Mouse (Mus musculus) stomach, postnatal 0 days (tissue): ENCODE results near the gene Il18. TPM values are rescaled to one million over a fixed set of nuclear protein-coding genes. Genes with fewer than 3 reads are reported as not detected.
"Not testable (repeated sequence)": the region's sequence is repeated elsewhere in the genome, so short reads cannot be mapped to it uniquely, and the experiment has no call there.

ENCODE experiments used
- ATAC-seq: fragments of 200-750 bp; cut with Nextera tagmentation; 2 replicates; pipeline ENCODE4 v1.8.0; 2017; ENCODE audit not compliant: low FRiP score, low TSS enrichment
- DNase-seq: peaks from one replicate; pipeline ENCODE4 v3.0.0-alpha.2; 2016; ENCODE audit warnings: low spot score
- H3K27ac ChIP-seq: fragments of 300-500 bp; sonication (generic); replicated peaks from 2 replicates; pipeline ENCODE4 v1.5.1; 2014; ENCODE audit warnings: mild to moderate bottlenecking, control low read depth
- H3K27me3 ChIP-seq: fragments of 300-500 bp; sonication (generic); 2 replicates; pipeline ENCODE4 v1.6.1; 2014; ENCODE audit warnings: low read length; ENCODE audit not compliant: control insufficient read depth, insufficient read depth
- H3K36me3 ChIP-seq: fragments of 300-500 bp; sonication (generic); 2 replicates; pipeline ENCODE4 v1.6.1; 2014; ENCODE audit warnings: low read length, mixed read lengths; ENCODE audit not compliant: control insufficient read depth, insufficient read depth
- H3K4me1 ChIP-seq: fragments of 300-500 bp; sonication (generic); replicated peaks from 2 replicates; pipeline ENCODE4 v1.6.1; 2014; ENCODE audit warnings: antibody characterized with exemption; ENCODE audit not compliant: control insufficient read depth, insufficient read depth
- H3K4me2 ChIP-seq: fragments of 300-500 bp; sonication (generic); replicated peaks from 2 replicates; pipeline ENCODE4 v1.6.1; 2014; ENCODE audit warnings: low read depth, mild to moderate bottlenecking, control low read depth, moderate library complexity
- H3K4me3 ChIP-seq: fragments of 300-500 bp; sonication (generic); 2 replicates; pipeline ENCODE4 v1.5.1; 2014; ENCODE audit warnings: low read depth, low read length, control low read depth
- H3K9ac ChIP-seq: fragments of 300-500 bp; sonication (generic); 2 replicates; pipeline ENCODE4 v1.6.1; 2014; ENCODE audit warnings: mild to moderate bottlenecking, low read length, control low read depth, mixed read lengths
- H3K9me3 ChIP-seq: fragments of 300-500 bp; sonication (generic); 2 replicates; pipeline ENCODE4 v1.6.1; 2016; ENCODE audit warnings: low read length; ENCODE audit not compliant: control insufficient read depth
- CTCF ChIP-seq: IDR thresholded peaks from 2 replicates; pipeline ENCODE4 v1.5.1; 2016; ENCODE audit warnings: antibody characterized with exemption, low read depth, mild to moderate bottlenecking, moderate library complexity
- EP300 ChIP-seq: optimal IDR thresholded peaks from 2 replicates; pipeline ENCODE3; 2016; ENCODE audit warnings: antibody characterized with exemption
- WGBS: fragments of 180-500 bp; shearing (Covaris S2); extraction: QIAGEN DNeasy Blood & Tissue Kit; methylation state at CpG from one replicate; pipeline ENCODE4 v1.1.7; 2014; 5-methylcytosine and 5-hydroxymethylcytosine counted together
- polyA plus RNA-seq: library from polyadenylated mRNA; unstranded; fragments of >200 nt; fragmentation: Nextera tagmentation; extraction: Ambion mirVana; gene quantifications from 2 replicates; pipeline ENCODE4 v1.2.1, GENCODE M21; 2015

Il18 gene
- polyA plus RNA-seq, 1 experiment from 2014 or later = 290 TPM

GRCm38 (mm10) chr9:50616161-50616560 lies 61.5 kb downstream of the Il18 start:
- peak overlapping the region; percentile 99 for H3K27ac ChIP-seq

GRCm38 (mm10) chr9:50616766-50617603 lies 62.4 kb downstream of the Il18 start, which contains the start of the genes Pih1d2 and Nkapd1:
Gene Pih1d2 (plus strand): TSS chr9:50617321.
Gene Nkapd1 (minus strand): TSS chr9:50617464.
- Histone ChIP-seq H3K27ac (peak within 1 kb of the TSS; percentile 99), H3K9ac (peak within 1 kb of the TSS; percentile 90), H3K4me3 (peak within 1 kb of the TSS; percentile 92), H3K4me2 (peak within 1 kb of the TSS; percentile 80), H3K9me3 (no peaks in the 10 kb centered on the region), H3K4me1 (no peaks in the 10 kb centered on the region; the same call in 1 of the 2 replicates), H3K36me3 (peaks cover 2% of the 10 kb centered on the region; the same call in 1 of the 2 replicates), H3K27me3 (no peaks in the 10 kb centered on the region)
- TF ChIP-seq CTCF (peak; percentile 42), EP300 (no peak)
- ATAC-seq = peak; percentile 95
- DNase-seq = peak; percentile 89
- WGBS = under 1% methylated on average over 67 of the region's 81 CpGs

More at GRCm38 (mm10) chr9:50616161-50616560, 61.5 kb downstream of the Il18 start:
- peak overlapping the region; percentile 92 for H3K4me3 ChIP-seq
- no peaks in the 10 kb centered on the region; the same call in 1 of the 2 replicates for H3K4me1 ChIP-seq
- WGBS = 31% methylated on average over 11 of the region's 11 CpGs
- H3K4me2 ChIP-seq = peak overlapping the region; percentile 80
- TF ChIP-seq EP300 (no peak), CTCF (no peak)
- H3K9ac ChIP-seq = peak overlapping the region; percentile 90
- H3K36me3 ChIP-seq = peaks cover 2% of the 10 kb centered on the region; the same call in 1 of the 2 replicates
- ATAC-seq = no peak
- no peaks in the 10 kb centered on the region for H3K9me3 ChIP-seq
- no peak for DNase-seq
- H3K27me3 ChIP-seq = no peaks in the 10 kb centered on the region

- Histone ChIP-seq H3K27ac (no peak overlapping the region), H3K27me3 (no peaks in the 10 kb centered on the region), H3K4me3 (peak overlapping the region; percentile 92), H3K9me3 (no peaks in the 10 kb centered on the region), H3K9ac (no peak overlapping the region), H3K36me3 (0 out of 2 replicates have a peak, but pooled peaks cover 2% of the 10 kb centered on the region), H3K4me1 (no peaks in the 10 kb centered on the region; the same call in 1 of the 2 replicates), H3K4me2 (peak overlapping the region; percentile 80)
- ATAC-seq = no peak
- TF ChIP-seq EP300 (no peak), CTCF (no peak)
- WGBS = 60% methylated on average over 9 of the region's 9 CpGs
- no peak for DNase-seq
Measured at GRCm38 (mm10) chr9:50617794-50618330, 63.2 kb downstream of the Il18 start.

- not testable (repeated sequence) for H3K4me1 ChIP-seq, DNase-seq, H3K4me2 ChIP-seq, H3K27me3 ChIP-seq, H3K9ac ChIP-seq, H3K9me3 ChIP-seq, H3K27ac ChIP-seq, H3K36me3 ChIP-seq, ATAC-seq, H3K4me3 ChIP-seq
- 96% methylated on average over 6 of the region's 8 CpGs for WGBS
Measured at GRCm38 (mm10) chr9:50630903-50631302, 76.3 kb downstream of the Il18 start.

Other genes starting within 250 kb of the Il18 start
- 215 and 244 TPM in 2 replicates for gene Rpl10-ps3, start 209.9 kb upstream of the Il18 start, polyA plus RNA-seq
- gene Plet1, start 60.3 kb upstream of the Il18 start, polyA plus RNA-seq = 76.4 and 79.7 TPM in 2 replicates
- gene Pts, start 26.1 kb upstream of the Il18 start, polyA plus RNA-seq = 83.8 and 87.0 TPM in 2 replicates
- gene Bco2, start 354 bp downstream of the Il18 start, polyA plus RNA-seq = 4.7 and 5.3 TPM in 2 replicates
- not detected in 2 replicates for gene Tex12, start 6.5 kb downstream of the Il18 start, polyA plus RNA-seq
- 425 and 428 TPM in 2 replicates for gene Sdhd, start 49.0 kb downstream of the Il18 start, polyA plus RNA-seq
- gene Timm8b, start 49.1 kb downstream of the Il18 start, polyA plus RNA-seq = 252 and 278 TPM in 2 replicates
- 2.2 and 3.2 TPM in 2 replicates for gene Pih1d2, start 62.5 kb downstream of the Il18 start, polyA plus RNA-seq
- gene Nkapd1, start 62.6 kb downstream of the Il18 start, polyA plus RNA-seq = 14.3 and 16.1 TPM in 2 replicates
- 36.7 and 45.2 TPM in 2 replicates for gene Dlat, start 105.0 kb downstream of the Il18 start, polyA plus RNA-seq
- gene Dixdc1, start 184.7 kb downstream of the Il18 start, polyA plus RNA-seq = 6.6 and 6.9 TPM in 2 replicates
- gene 2310030G06Rik, start 191.7 kb downstream of the Il18 start, polyA plus RNA-seq = 22.3 and 22.4 TPM in 2 replicates
- gene Cryab, start 196.5 kb downstream of the Il18 start, polyA plus RNA-seq = 147 and 174 TPM in 2 replicates
- 21.6 and 23.4 TPM in 2 replicates for gene Hspb2, start 197.5 kb downstream of the Il18 start, polyA plus RNA-seq
- 7.2 and 8.3 TPM in 2 replicates for gene Fdxacb1, start 213.4 kb downstream of the Il18 start, polyA plus RNA-seq
- 19.7 and 19.8 TPM in 2 replicates for gene Alg9, start 220.2 kb downstream of the Il18 start, polyA plus RNA-seq
- gene 1110032A03Rik, start 220.7 kb downstream of the Il18 start, polyA plus RNA-seq = 36.8 and 41.3 TPM in 2 replicates